Mouse (Mus musculus) CD8-positive naive resting alpha-beta T cell, adult 2 months (primary cell): Measurements from ENCODE around the gene Ep400.

ENCODE experiments used
- DNase-seq, 2 experiments: peaks; one replicate each; pipeline ENCODE4 v3.0.0; 2022; ENCODE audit warnings: low read depth in 2 of 2, low spot score in 2 of 2

Gene Ep400

DNA sequence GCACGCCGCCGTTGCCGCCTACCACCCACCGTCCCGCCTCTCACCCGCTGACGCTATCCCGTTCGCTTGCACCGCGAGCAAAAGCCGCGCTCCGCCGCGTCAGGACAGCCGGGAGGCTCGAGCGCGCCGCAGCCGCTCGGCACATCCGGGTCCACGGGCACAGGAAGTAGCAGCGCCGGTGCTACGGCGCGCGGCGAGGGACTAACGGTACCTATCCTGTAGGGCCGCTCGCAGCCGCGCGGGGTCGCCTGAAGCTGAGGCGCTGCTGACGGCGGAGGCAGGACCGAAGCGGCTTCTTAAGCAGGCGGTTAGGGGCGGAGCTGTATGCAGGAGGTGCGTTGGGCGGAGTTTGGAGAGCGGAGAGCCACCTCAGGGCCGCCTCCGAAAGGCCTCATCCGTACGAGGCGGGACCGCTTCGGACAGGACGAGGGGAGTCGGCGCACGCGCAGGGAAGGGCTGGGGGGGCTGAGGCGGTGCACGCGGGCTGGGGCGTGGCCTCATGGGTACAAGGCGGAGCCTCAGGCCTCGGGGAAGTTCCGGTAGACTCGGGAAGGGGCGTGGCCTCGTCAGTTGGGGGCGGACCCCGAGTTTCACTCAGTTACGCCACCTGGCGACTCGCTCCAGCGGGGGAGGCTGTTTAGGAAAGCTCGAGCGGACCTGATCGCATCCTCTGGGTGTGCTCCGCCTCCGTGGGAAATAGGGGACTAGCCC lies at the start of gene Ep400:
TSS of gene Ep400 (minus strand) at position 270 of the 711 bp plus-strand sequence.
- DNase-seq, result peak; percentile 100

DNA sequence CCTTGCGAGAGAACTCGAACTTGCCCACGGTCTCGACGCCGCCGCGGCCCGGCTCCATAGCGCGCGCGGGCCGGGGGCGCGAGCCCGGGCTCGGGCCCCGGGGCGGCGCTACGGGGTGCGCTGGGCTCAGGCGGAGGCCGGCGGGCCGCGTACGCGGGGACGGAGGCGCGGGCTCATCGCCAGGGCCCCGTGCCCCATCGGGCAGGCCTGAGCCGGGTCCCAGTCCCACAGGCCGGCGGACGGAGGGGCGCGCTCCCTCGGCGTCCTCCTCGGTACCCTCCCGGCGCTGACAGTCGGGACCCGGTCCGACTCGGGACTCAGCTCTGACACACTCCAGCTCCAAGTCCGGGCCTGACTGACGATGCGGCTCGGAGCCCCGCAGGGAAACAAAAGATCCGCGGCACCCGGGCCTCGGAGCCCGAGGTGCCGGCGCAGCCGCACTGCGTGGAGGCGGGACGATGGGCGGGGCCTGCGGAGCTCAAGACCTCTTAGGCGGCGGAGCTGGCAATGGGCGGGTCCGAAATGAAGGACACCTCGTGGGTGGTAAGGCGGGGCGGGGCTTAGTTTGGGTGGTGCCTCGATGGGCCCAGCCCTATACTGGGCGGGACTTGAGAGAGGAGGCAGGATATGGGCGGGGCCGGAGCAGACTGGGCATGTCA lies 39.3 kb upstream of the Ep400 start, which contains the start of gene Ulk1:
TSS of gene Ulk1 (minus strand) at position 431 of the 659 bp plus-strand sequence.
- peak; percentile 99 to 100 for DNase-seq

GRCm38 (mm10) chr5:110808821-110809666 lies 38.5 kb upstream of the Ep400 start:
- DNase-seq, result peak; percentile 17 to 18

DNA sequence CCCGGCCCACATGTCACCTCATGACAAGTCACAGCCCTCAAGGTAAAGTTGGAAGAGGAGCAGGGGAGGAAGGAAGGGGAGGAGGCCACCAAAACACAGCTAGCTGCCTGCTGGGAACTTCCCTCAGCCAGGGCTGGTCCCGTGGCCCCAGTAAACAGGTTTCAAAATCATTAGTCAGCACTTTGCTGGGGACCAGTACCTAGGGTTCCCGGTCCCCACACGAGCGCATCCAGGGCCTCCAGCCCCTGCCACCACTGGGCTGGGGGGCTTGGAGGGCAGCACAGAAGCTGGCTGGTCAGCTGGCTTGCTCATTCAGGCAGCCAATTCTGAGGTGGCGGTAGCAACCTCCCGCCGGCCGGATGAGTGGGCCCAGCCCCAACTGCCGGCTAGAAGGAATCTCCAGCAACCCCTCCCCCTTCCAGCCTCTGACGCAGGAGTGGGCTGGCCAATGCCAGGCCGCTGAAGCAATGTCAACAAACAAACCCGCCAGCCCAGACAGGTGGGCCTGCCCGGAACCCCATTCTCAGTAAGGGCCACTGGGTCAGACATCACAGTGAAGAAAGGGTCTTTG lies 37.6 kb upstream of the Ep400 start:
- DNase-seq, result peak; percentile 62 to 76

- no peak for DNase-seq
Observed at GRCm38 (mm10) chr5:110807453-110807852, 36.9 kb upstream of the Ep400 start.

DNA sequence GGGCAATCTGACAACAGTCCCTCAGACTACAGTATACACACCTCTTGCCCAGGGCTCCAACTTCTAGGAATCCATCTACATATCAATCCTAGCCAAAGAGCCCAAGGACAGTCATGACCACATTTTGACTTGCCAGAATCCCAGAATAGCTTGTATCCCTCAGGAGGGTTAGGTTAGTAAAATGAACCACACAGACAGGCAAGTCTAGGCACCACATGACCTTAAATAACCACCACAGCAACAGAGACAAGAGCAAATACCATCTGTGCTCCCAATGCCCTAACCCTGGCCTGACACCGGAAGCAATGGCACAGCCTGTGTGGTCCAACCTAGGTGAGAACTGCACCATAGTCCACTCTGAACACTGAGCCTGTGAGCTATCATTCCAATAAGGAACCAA lies 36.2 kb upstream of the Ep400 start:
- DNase-seq, result no peak

DNA sequence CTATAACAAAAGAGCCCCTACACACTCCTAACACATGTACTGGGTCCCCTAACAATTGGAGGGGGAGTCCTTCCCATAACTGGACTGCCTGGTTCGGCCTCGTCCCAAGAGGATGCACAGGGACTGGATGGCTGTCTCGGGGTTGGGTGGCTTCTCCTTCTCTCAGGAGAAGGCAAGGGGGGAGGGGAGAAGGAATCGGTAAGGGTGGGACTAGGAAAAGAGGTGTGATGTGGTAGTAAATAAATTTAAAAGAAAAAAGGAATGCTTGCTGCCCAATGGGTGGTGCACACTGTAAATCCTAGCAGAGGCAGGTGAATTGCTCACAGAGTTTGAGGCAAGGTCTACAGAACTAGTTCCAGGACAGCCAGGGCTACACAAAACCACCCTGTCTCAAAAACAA lies 35.6 kb upstream of the Ep400 start:
- DNase-seq, result no peak

GRCm38 (mm10) chr5:110804012-110804743 lies 33.7 kb upstream of the Ep400 start:
- DNase-seq, result no peak

DNA sequence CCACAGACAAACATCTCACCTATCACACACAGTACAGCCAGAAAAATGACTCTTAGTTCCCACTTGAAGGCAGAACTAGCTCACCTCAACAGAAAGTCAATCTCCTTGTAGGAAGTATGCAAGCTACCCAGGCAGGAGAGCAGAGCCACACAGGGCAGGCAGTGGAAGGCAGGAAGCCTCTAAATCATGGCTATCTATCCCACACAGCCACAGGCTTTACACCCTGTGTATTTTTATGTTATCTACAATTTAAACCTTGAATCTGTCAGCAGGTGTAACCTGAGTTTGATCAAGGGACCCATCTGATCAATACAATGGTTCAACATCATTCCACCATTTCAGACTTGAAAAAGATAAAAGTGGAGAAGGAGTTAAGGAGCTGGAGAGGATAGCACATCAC lies 32.3 kb upstream of the Ep400 start:
- no peak for DNase-seq

- DNase-seq, result no peak
Observed at GRCm38 (mm10) chr5:110802186-110802585, 31.7 kb upstream of the Ep400 start.

DNA sequence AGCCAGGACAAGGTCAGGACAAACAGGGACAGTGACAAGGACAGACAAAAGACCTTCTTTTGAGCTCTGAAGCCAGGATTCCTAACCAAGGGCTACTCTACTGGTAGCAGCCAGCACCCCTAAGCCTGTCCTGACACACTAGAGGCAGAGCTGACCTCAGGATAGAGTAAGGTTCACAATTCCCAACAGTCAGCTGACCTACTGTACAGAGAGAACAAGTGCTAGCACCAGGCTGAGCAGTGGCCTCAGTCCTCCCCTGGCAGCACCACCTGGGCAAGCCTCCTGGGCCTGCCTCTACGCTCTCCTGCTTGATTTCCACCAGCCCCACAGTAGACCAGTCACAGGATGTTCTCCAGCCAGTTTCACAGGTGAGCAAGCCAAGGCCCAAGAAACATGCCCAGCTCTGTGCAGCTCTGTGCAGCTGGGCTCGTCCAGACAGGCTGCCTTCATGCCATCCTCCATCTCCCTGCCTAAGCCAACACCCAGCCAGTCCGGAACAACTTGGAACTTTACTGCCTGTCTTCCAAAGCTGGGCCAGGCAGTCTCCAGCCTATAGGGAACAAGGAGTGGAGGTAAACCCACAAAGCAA lies 30.6 kb upstream of the Ep400 start:
- DNase-seq, result no peak

- DNase-seq, result no peak
Observed at GRCm38 (mm10) chr5:110797696-110798095, 27.2 kb upstream of the Ep400 start.

GRCm38 (mm10) chr5:110794363-110794762 lies 23.8 kb upstream of the Ep400 start:
- no peak for DNase-seq

GRCm38 (mm10) chr5:110788684-110789083 lies 18.2 kb upstream of the Ep400 start:
- peak; percentile 32 to 48 for DNase-seq

- DNase-seq, result no peak
Observed at GRCm38 (mm10) chr5:110786081-110786835, 15.7 kb upstream of the Ep400 start.

DNA sequence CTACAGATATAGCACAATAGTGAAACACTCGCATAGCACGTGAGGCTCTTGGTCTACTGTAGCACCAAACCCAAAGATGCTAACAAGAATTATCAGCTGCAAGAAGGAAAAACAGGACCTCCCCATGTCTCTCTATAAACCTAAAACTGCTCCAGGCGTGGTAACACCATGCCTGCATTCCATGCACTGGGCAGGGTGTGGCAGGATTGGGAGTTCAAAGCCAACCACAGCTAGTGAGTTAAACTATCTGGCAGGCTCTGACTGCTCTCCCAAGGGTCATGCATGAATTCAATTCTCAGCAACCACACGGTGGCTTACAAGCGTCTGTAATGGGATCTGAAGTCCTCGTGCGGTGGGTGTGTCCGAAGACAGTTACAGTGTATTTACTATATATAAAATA lies 12.6 kb upstream of the Ep400 start:
- DNase-seq, result no peak

DNA sequence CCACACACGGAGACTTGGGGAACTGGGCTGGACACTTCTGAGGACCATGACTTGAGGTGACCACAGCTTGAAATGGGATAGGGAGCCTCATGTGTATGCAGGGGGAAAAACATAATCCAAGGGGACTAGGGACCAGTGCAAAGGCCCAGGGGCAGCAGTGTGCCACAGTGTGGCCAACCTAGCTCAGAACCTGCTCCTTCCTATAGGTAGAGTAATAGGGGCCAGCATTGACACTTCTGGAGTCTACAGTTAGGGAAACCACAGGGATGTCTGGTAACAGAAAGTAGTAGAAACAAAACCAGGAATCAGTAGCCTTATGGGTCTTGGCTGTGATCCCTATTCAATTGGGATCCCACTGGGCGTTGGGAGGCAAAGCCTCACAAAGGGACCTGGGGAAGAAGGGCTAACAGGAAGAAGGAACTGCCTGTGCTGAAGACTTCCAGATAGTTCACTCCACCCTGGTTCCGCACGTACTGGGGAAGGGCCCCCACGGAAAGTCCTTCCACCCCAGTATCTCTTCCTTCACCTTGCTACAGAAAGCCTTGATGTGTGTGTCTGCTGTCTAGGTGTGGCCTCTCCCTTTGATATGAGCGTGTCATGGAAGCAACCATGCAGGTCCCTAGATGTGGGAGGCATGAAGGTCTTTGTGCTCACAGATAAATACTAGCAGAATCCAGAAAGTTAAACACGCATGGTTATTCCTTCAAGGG lies 11.2 kb upstream of the Ep400 start:
- DNase-seq, result no peak

DNA sequence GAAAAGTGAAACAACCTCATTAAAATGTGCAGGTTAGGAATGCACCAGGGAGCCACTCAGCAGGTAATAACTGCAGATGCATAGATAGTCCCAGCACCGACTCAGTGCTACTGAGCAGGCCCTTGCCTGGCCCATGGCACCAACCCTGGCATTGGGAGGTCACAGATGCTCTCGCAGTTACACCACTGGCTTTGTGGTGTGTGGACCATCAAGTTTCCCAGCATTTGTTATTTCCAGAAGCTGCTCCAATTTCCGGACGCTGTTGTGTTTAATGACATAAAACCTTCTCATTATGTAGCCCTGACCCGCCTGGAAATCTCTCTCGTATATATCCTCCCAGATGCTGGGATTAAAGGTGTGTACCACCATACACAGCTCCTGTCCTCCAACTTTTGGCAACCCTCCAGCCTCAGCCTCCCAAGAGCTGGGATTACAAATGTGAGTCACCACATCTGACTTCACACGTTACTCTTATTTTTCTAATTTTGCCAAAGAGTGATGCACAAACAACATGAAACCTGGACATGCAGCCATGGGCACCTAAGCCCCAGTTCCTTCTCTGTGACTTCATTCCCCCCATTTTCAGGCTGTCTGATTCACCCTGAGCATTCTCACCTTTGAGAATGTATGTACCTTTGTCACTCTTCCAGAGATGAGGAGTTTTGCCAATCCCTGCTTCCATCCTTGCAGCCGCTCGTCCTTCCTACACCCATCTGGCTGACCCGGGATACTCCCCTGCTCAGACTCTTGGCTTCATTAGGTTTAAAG lies 10.4 kb upstream of the Ep400 start:
- no peak for DNase-seq
